Mouse (Mus musculus) ES-E14 (cell line): Measurements from ENCODE around the gene Dnttip1.

ENCODE experiments used
- HCFC1 ChIP-seq: IDR thresholded peaks from 2 replicates; pipeline ENCODE4 v1.6.1; 2012; ENCODE audit warnings: low read length, inconsistent platforms, borderline replicate concordance; ENCODE audit not compliant: insufficient read depth
- ZC3H11A ChIP-seq: IDR thresholded peaks from 2 replicates; pipeline ENCODE4 v1.6.1; 2012; ENCODE audit warnings: low read depth, mild to moderate bottlenecking, inconsistent platforms, low read length, borderline replicate concordance

DNA sequence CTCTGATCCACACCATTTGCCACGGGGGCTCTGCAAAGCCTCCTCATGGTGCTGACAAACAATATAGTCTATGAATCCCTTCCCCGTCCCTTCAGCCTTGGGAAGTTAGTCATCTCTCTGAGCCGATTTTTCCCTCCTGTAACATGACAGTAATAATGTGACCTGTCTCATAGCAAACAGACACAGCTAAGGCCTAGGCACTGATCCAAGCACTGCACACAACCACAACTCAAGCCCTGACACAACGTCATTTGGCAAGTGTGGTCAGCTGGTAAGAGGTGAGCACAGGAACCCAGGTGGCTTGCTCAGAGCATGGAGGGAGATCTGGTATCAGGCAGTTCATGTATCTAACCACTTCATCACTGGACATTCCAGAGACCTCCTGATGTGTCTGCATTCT lies 50.1 kb downstream of the Dnttip1 start:
- no peak for TF ChIP-seq HCFC1
- no peak for TF ChIP-seq ZC3H11A
